Mouse (Mus musculus): ENCODE results near the gene Hrasls. TPM values are rescaled to one million over a fixed set of nuclear protein-coding genes. Genes with fewer than 3 reads are reported as not detected.

Hrasls gene
- polyA plus RNA-seq, 1 experiment from 2014 or later, result 5.7 TPM

DNA sequence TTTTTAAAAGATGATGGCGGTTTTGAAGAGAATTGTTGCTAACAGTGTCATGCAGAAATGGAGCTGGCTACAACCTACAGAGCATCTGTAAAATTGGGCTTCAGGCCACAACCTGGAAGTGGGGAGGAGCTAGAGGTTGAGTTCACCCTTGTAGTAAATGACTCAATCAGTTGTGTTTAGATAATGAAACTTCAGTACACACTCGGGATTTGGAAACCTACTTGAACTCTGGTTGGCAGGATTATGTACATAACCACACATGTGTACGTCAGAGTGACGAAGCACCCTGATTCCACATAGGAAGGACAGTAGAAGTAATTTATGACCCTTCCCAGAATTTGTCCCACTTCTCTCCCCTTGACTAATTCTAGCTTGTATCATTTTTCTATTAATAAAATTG is 44.8 kb downstream of the Hrasls start:
- no peak overlapping the region for H3K27ac ChIP-seq (ENCODE audit: low read depth, low read length)
- no peak overlapping the region for H3K4me3 ChIP-seq (ENCODE audit: low read depth, low read length)
- no peaks in the 10 kb centered on the region for H3K4me1 ChIP-seq (ENCODE audit: control insufficient read depth, insufficient read depth, low read length)
- H3K36me3 ChIP-seq (ENCODE audit: control insufficient read depth, insufficient read depth, low read length), result no peaks in the 10 kb centered on the region
- 77% methylated on average over 4 of the region's 4 CpGs for WGBS (ENCODE audit: insufficient replicate concordance)
- H3K9me3 ChIP-seq (replicated peaks; ENCODE audit: control insufficient read depth, low read length), result no peaks in the 10 kb centered on the region
- no peak overlapping the region for H3K9ac ChIP-seq (ENCODE audit: low read depth, low read length)
- no peak for ATAC-seq (replicated peaks; ENCODE audit: insufficient number of reproducible peaks, low FRiP score, low TSS enrichment)
- no peak overlapping the region for H3K4me2 ChIP-seq
- no peaks in the 10 kb centered on the region for H3K27me3 ChIP-seq (ENCODE audit: control insufficient read depth, insufficient read depth, low read length)

Other genes starting within 250 kb of the Hrasls start
- gene Atp13a5, start 169.0 kb downstream of the Hrasls start, polyA plus RNA-seq (2014; fragmentation: Nextera tagmentation; extraction: Ambion mirVana), result not detected in 2 replicates

Measured in heart, embryonic 11.5 days (tissue).